Mouse (Mus musculus) olfactory bulb, adult 2 months (tissue): ENCODE measurements around the gene C1qtnf1.

Experiments
- CTCF ChIP-seq: fragments of 200-500 bp; IDR thresholded peaks from 2 replicates; pipeline ENCODE4 v1.5.1; 2012; ENCODE audit warnings: low read depth, mild to moderate bottlenecking, low read length, moderate library complexity; ENCODE audit not compliant: insufficient read depth
- POLR2A ChIP-seq: fragments of 200-500 bp; IDR thresholded peaks from 2 replicates; pipeline ENCODE4 v1.6.1; 2012; ENCODE audit warnings: mild to moderate bottlenecking, low read depth, low read length, moderate library complexity; ENCODE audit not compliant: insufficient read depth

- TF ChIP-seq POLR2A (no peak), CTCF (no peak)
Observed at GRCm38 (mm10) chr11:118405311-118405710, 22.7 kb upstream of the C1qtnf1 start.
